Mouse (Mus musculus): Measurements from ENCODE around the gene Ccz1. TPM values are rescaled to one million over a fixed set of nuclear protein-coding genes. Genes with fewer than 3 reads are reported as not detected.

Gene Ccz1
- polyA plus RNA-seq, 1 experiment from 2014 or later: 118 TPM

- Histone ChIP-seq H3K4me3 (ENCODE audit: low read depth, low read length) (no peak overlapping the region), H3K4me2 (replicated peaks; ENCODE audit: low read depth, low read length) (no peak overlapping the region), H3K9me3 (ENCODE audit: control insufficient read depth, low read length) (no peaks in the 10 kb centered on the region), H3K27me3 (ENCODE audit: control insufficient read depth, insufficient read depth, low read length) (no peaks in the 10 kb centered on the region), H3K9ac (ENCODE audit: low read depth, low read length) (no peak overlapping the region), H3K36me3 (ENCODE audit: control insufficient read depth, insufficient read depth, low read length) (peaks cover 5% of the 10 kb centered on the region; the same call in 1 of the 2 replicates), H3K27ac (ENCODE audit: low read depth, low read length) (no peak overlapping the region), H3K4me1 (replicated peaks; ENCODE audit: control insufficient read depth, insufficient read depth, low read length) (no peaks in the 10 kb centered on the region)
- ATAC-seq (ENCODE audit: low FRiP score) (no peak), DNase-seq (ENCODE audit: low spot score) (no peak)
- 95% methylated on average over 7 of the region's 7 CpGs for WGBS
Observed at GRCm38 (mm10) chr5:143985381-143985780, 29.3 kb downstream of the Ccz1 start.

GRCm38 (mm10) chr5:143982361-143982760 is 32.3 kb downstream of the Ccz1 start:
- Histone ChIP-seq H3K4me3 (ENCODE audit: low read depth, low read length) (no peak overlapping the region), H3K27ac (ENCODE audit: low read depth, low read length) (no peak overlapping the region), H3K36me3 (ENCODE audit: control insufficient read depth, insufficient read depth, low read length) (no peaks in the 10 kb centered on the region), H3K9ac (ENCODE audit: low read depth, low read length) (no peak overlapping the region), H3K4me1 (replicated peaks; ENCODE audit: control insufficient read depth, insufficient read depth, low read length) (no peaks in the 10 kb centered on the region), H3K27me3 (ENCODE audit: control insufficient read depth, insufficient read depth, low read length) (no peaks in the 10 kb centered on the region), H3K4me2 (replicated peaks; ENCODE audit: low read depth, low read length) (no peak overlapping the region), H3K9me3 (ENCODE audit: control insufficient read depth, low read length) (no peaks in the 10 kb centered on the region)
- no peak for DNase-seq (ENCODE audit: low spot score)
- 85% methylated on average over 2 of the region's 2 CpGs for WGBS
- no peak for ATAC-seq (ENCODE audit: low FRiP score)

- Histone ChIP-seq H3K4me2 (replicated peaks; ENCODE audit: low read depth, low read length) (no peak overlapping the region), H3K9me3 (ENCODE audit: control insufficient read depth, low read length) (no peaks in the 10 kb centered on the region), H3K36me3 (ENCODE audit: control insufficient read depth, insufficient read depth, low read length) (no peaks in the 10 kb centered on the region), H3K27ac (ENCODE audit: low read depth, low read length) (no peak overlapping the region), H3K9ac (ENCODE audit: low read depth, low read length) (no peak overlapping the region), H3K27me3 (ENCODE audit: control insufficient read depth, insufficient read depth, low read length) (no peaks in the 10 kb centered on the region), H3K4me1 (replicated peaks; ENCODE audit: control insufficient read depth, insufficient read depth, low read length) (no peaks in the 10 kb centered on the region), H3K4me3 (ENCODE audit: low read depth, low read length) (no peak overlapping the region)
- DNase-seq (ENCODE audit: low spot score): peak; percentile 23
- ATAC-seq (ENCODE audit: low FRiP score): no peak
- 26% methylated on average over 9 of the region's 9 CpGs for WGBS
Observed at GRCm38 (mm10) chr5:143980858-143981257, 33.8 kb downstream of the Ccz1 start.

- DNase-seq (ENCODE audit: low spot score): no peak
- Histone ChIP-seq H3K4me3 (ENCODE audit: low read depth, low read length) (no peak overlapping the region), H3K36me3 (ENCODE audit: control insufficient read depth, insufficient read depth, low read length) (no peaks in the 10 kb centered on the region), H3K4me2 (replicated peaks; ENCODE audit: low read depth, low read length) (no peak overlapping the region), H3K27ac (ENCODE audit: low read depth, low read length) (no peak overlapping the region), H3K9me3 (ENCODE audit: control insufficient read depth, low read length) (no peaks in the 10 kb centered on the region), H3K4me1 (replicated peaks; ENCODE audit: control insufficient read depth, insufficient read depth, low read length) (no peaks in the 10 kb centered on the region), H3K27me3 (ENCODE audit: control insufficient read depth, insufficient read depth, low read length) (no peaks in the 10 kb centered on the region), H3K9ac (ENCODE audit: low read depth, low read length) (no peak overlapping the region)
- WGBS: 80% methylated on average over 16 of the region's 16 CpGs
- ATAC-seq (ENCODE audit: low FRiP score): no peak
Observed at GRCm38 (mm10) chr5:143976726-143977431, 37.8 kb downstream of the Ccz1 start.

- no peak overlapping the region for H3K4me3 ChIP-seq (ENCODE audit: low read depth, low read length)
- H3K4me2 ChIP-seq (replicated peaks; ENCODE audit: low read depth, low read length): no peak overlapping the region
- no peaks in the 10 kb centered on the region for H3K9me3 ChIP-seq (ENCODE audit: control insufficient read depth, low read length)
- H3K27ac ChIP-seq (ENCODE audit: low read depth, low read length): no peak overlapping the region
- WGBS: 93% methylated on average over 11 of the region's 11 CpGs
- DNase-seq (ENCODE audit: low spot score) (no peak), ATAC-seq (ENCODE audit: low FRiP score) (no peak)
- H3K4me1 ChIP-seq (replicated peaks; ENCODE audit: control insufficient read depth, insufficient read depth, low read length): no peaks in the 10 kb centered on the region
- no peak overlapping the region for H3K9ac ChIP-seq (ENCODE audit: low read depth, low read length)
- H3K27me3 ChIP-seq (ENCODE audit: control insufficient read depth, insufficient read depth, low read length): no peaks in the 10 kb centered on the region
- H3K36me3 ChIP-seq (ENCODE audit: control insufficient read depth, insufficient read depth, low read length): no peaks in the 10 kb centered on the region
Observed at GRCm38 (mm10) chr5:143976232-143976631, 38.4 kb downstream of the Ccz1 start.

- H3K4me1 ChIP-seq (replicated peaks; ENCODE audit: control insufficient read depth, insufficient read depth, low read length): no peaks in the 10 kb centered on the region
- WGBS: 61% methylated on average over 2 of the region's 2 CpGs
- no peak overlapping the region for H3K27ac ChIP-seq (ENCODE audit: low read depth, low read length)
- no peaks in the 10 kb centered on the region for H3K36me3 ChIP-seq (ENCODE audit: control insufficient read depth, insufficient read depth, low read length)
- H3K27me3 ChIP-seq (ENCODE audit: control insufficient read depth, insufficient read depth, low read length): no peaks in the 10 kb centered on the region
- H3K9ac ChIP-seq (ENCODE audit: low read depth, low read length): no peak overlapping the region
- H3K9me3 ChIP-seq (ENCODE audit: control insufficient read depth, low read length): no peaks in the 10 kb centered on the region
- H3K4me3 ChIP-seq (ENCODE audit: low read depth, low read length): no peak overlapping the region
- ATAC-seq (ENCODE audit: low FRiP score) (peak; percentile 40), DNase-seq (ENCODE audit: low spot score) (no peak)
- H3K4me2 ChIP-seq (replicated peaks; ENCODE audit: low read depth, low read length): no peak overlapping the region
Observed at GRCm38 (mm10) chr5:143975631-143975933, 39.1 kb downstream of the Ccz1 start.

- 54% methylated on average over 4 of the region's 4 CpGs for WGBS
Observed at GRCm38 (mm10) chr5:143974931-143975630, 39.6 kb downstream of the Ccz1 start.

GRCm38 (mm10) chr5:143972628-143973027 is 42.0 kb downstream of the Ccz1 start:
- Histone ChIP-seq H3K9me3 (ENCODE audit: control insufficient read depth, low read length) (no peaks in the 10 kb centered on the region), H3K4me2 (replicated peaks; ENCODE audit: low read depth, low read length) (no peak overlapping the region), H3K4me1 (replicated peaks; ENCODE audit: control insufficient read depth, insufficient read depth, low read length) (no peaks in the 10 kb centered on the region), H3K27ac (ENCODE audit: low read depth, low read length) (no peak overlapping the region), H3K27me3 (ENCODE audit: control insufficient read depth, insufficient read depth, low read length) (no peaks in the 10 kb centered on the region), H3K36me3 (ENCODE audit: control insufficient read depth, insufficient read depth, low read length) (no peaks in the 10 kb centered on the region), H3K9ac (ENCODE audit: low read depth, low read length) (no peak overlapping the region), H3K4me3 (ENCODE audit: low read depth, low read length) (no peak overlapping the region)
- ATAC-seq (ENCODE audit: low FRiP score): no peak
- no peak for DNase-seq (ENCODE audit: low spot score)
- 75% methylated on average over 3 of the region's 3 CpGs for WGBS

More at GRCm38 (mm10) chr5:143974931-143975630, 39.6 kb downstream of the Ccz1 start:
- DNase-seq (ENCODE audit: low spot score) (peak; percentile 84), ATAC-seq (ENCODE audit: low FRiP score) (peak; percentile 54)
- no peaks in the 10 kb centered on the region for H3K36me3 ChIP-seq (ENCODE audit: control insufficient read depth, insufficient read depth, low read length)
- H3K4me3 ChIP-seq (ENCODE audit: low read depth, low read length): no peak overlapping the region
- no peaks in the 10 kb centered on the region for H3K4me1 ChIP-seq (replicated peaks; ENCODE audit: control insufficient read depth, insufficient read depth, low read length)
- H3K27me3 ChIP-seq (ENCODE audit: control insufficient read depth, insufficient read depth, low read length): no peaks in the 10 kb centered on the region
- H3K27ac ChIP-seq (ENCODE audit: low read depth, low read length): no peak overlapping the region
- H3K9ac ChIP-seq (ENCODE audit: low read depth, low read length): no peak overlapping the region
- no peak overlapping the region for H3K4me2 ChIP-seq (replicated peaks; ENCODE audit: low read depth, low read length)
- H3K9me3 ChIP-seq (ENCODE audit: control insufficient read depth, low read length): no peaks in the 10 kb centered on the region

- 90% methylated on average over 12 of the region's 12 CpGs for WGBS
- DNase-seq (ENCODE audit: low spot score) (no peak), ATAC-seq (ENCODE audit: low FRiP score) (no peak)
- H3K4me1 ChIP-seq (replicated peaks; ENCODE audit: control insufficient read depth, insufficient read depth, low read length): no peaks in the 10 kb centered on the region
- H3K27ac ChIP-seq (ENCODE audit: low read depth, low read length): no peak overlapping the region
- H3K4me2 ChIP-seq (replicated peaks; ENCODE audit: low read depth, low read length): no peak overlapping the region
- no peak overlapping the region for H3K9ac ChIP-seq (ENCODE audit: low read depth, low read length)
- no peaks in the 10 kb centered on the region for H3K27me3 ChIP-seq (ENCODE audit: control insufficient read depth, insufficient read depth, low read length)
- H3K36me3 ChIP-seq (ENCODE audit: control insufficient read depth, insufficient read depth, low read length): no peaks in the 10 kb centered on the region
- H3K9me3 ChIP-seq (ENCODE audit: control insufficient read depth, low read length): no peaks in the 10 kb centered on the region
- H3K4me3 ChIP-seq (ENCODE audit: low read depth, low read length): no peak overlapping the region
Observed at GRCm38 (mm10) chr5:143966671-143967070, 48.0 kb downstream of the Ccz1 start.

Data from hindbrain, embryonic 11.5 days (tissue).